Mouse (Mus musculus): ENCODE results near the gene Dock9. TPM values are rescaled to one million over a fixed set of nuclear protein-coding genes. Genes with fewer than 3 reads are reported as not detected.

The Dock9 gene
- polyA plus RNA-seq, 1 experiment from 2014 or later = 6.4 TPM

DNA sequence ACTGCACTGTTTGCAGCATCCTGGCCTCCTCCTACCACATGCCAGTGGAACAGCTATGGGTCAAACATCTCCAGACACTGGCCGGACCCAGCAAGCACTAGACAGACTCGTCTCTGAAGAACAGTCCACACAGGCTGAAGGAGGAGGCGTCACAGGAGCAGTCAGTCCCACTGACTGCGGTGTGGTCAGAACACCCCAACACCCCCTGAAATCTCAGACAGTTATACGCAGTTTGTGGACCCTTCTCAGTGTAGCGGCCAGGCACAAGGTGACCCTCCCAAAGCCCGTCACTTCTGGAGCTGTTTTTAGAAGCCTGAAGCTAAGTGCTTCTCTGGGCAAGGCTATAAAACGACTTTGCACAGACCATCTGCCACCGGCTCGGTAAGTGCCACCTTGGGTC lies 143.9 kb downstream of the Dock9 start:
- 79% methylated on average over 10 of the region's 10 CpGs for WGBS
- TF ChIP-seq EP300 (optimal IDR thresholded peaks at IDR 0.05) (no peak), CTCF (IDR thresholded peaks at IDR 0.05; ENCODE audit: low read depth) (no peak)
- H3K36me3 ChIP-seq (ENCODE audit: control insufficient read depth, insufficient read depth, low read length) = peaks cover 14% of the 10 kb centered on the region

DNA sequence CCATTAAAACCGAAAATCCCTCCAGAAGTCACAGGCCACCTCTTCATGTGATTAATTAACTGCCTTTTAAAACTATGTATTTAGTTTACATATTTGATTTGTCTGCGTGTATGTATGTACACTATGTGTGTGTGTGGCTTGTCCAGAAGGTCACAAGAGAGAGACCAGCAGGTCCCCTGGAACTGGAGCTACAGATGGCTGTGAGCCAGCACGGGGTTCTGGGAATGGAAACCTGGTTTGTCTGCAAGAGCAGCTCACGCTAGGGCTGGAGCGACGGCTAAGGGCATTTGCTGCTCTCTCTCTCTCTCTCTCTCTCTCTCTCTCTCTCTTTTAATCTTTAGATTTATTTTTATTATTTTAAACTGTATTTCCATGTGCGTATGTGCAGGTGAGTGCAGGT lies 144.4 kb downstream of the Dock9 start:
- Histone ChIP-seq H3K36me3 (ENCODE audit: control insufficient read depth, insufficient read depth, low read length) (peaks cover 14% of the 10 kb centered on the region), H3K9ac (ENCODE audit: low read length) (no peak overlapping the region), H3K9me3 (ENCODE audit: control insufficient read depth, low read length) (no peaks in the 10 kb centered on the region), H3K27me3 (ENCODE audit: control insufficient read depth, insufficient read depth, low read length) (no peaks in the 10 kb centered on the region), H3K4me1 (replicated peaks; ENCODE audit: control insufficient read depth, insufficient read depth) (no peaks in the 10 kb centered on the region), H3K4me3 (ENCODE audit: low read depth, low read length) (no peak overlapping the region), H3K27ac (replicated peaks) (no peak overlapping the region), H3K4me2 (replicated peaks; ENCODE audit: low read depth) (no peak overlapping the region)
- DNase-seq (ENCODE audit: low spot score) = no peak
- 60% methylated on average over 7 of the region's 7 CpGs for WGBS
- ATAC-seq (ENCODE audit: low FRiP score, low TSS enrichment) = no peak
- TF ChIP-seq CTCF (IDR thresholded peaks at IDR 0.05; ENCODE audit: low read depth) (no peak), EP300 (optimal IDR thresholded peaks at IDR 0.05) (no peak)

More for the DNA sequence above, 143.9 kb downstream of the Dock9 start:
- H3K9me3 ChIP-seq (ENCODE audit: control insufficient read depth, low read length) = no peaks in the 10 kb centered on the region
- no peak for DNase-seq (ENCODE audit: low spot score)
- H3K4me1 ChIP-seq (replicated peaks; ENCODE audit: control insufficient read depth, insufficient read depth) = no peaks in the 10 kb centered on the region
- no peak overlapping the region for H3K4me2 ChIP-seq (replicated peaks; ENCODE audit: low read depth)
- no peaks in the 10 kb centered on the region for H3K27me3 ChIP-seq (ENCODE audit: control insufficient read depth, insufficient read depth, low read length)
- ATAC-seq (ENCODE audit: low FRiP score, low TSS enrichment) = no peak
- H3K9ac ChIP-seq (ENCODE audit: low read length) = no peak overlapping the region
- no peak overlapping the region for H3K4me3 ChIP-seq (ENCODE audit: low read depth, low read length)
- no peak overlapping the region for H3K27ac ChIP-seq (replicated peaks)

DNA sequence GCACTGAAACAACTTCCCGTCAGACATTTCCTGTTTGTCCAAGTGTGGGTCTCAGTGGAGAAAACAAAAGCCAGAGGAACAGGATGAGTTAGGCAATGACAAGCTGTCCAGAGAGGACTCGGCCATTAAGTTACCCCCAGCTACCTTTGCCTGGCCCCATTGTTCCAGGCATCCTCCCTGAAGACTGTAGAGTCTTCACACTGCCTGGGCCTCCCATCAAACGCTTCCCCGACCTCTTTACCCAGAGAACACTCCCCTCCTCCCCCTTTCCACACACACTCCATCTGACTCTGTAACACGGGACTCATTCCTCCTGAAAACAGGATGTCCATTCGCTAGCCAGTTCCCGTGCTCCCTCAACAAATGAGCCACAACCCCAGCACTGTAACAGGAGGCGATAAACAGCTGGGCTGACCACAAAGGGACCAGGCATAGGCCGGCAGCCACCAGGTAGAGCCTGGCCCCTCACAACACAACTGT lies 149.0 kb downstream of the Dock9 start:
- DNase-seq (ENCODE audit: low spot score) = no peak

DNA sequence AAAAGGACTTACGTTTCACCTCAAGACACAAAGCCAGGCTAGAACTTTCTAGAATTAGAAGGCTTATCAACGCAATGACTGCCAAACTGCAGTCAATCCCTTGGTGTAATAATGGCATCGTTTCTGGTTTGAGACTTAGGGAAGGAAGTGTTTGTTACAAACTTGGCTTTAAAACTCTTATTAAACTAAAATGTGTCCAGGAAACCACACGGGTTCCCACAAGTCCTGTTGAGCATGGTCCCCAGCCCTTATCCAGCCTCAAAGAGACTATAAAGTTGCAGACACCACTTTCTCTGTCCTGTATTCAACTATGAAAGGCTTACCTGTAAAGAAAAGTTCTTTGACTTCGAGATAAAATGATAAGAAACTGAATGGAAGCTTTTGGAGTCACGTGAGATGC lies 149.9 kb downstream of the Dock9 start:
- H3K4me3 ChIP-seq (ENCODE audit: low read depth, low read length) = no peak overlapping the region
- no peak overlapping the region for H3K9ac ChIP-seq (ENCODE audit: low read length)
- no peak overlapping the region; the same call in 1 of the 2 replicates for H3K27ac ChIP-seq (replicated peaks)
- no peaks in the 10 kb centered on the region for H3K9me3 ChIP-seq (ENCODE audit: control insufficient read depth, low read length)
- H3K27me3 ChIP-seq (ENCODE audit: control insufficient read depth, insufficient read depth, low read length) = no peaks in the 10 kb centered on the region
- H3K4me2 ChIP-seq (replicated peaks; ENCODE audit: low read depth) = no peak overlapping the region
- DNase-seq (ENCODE audit: low spot score) (no peak), ATAC-seq (ENCODE audit: low FRiP score, low TSS enrichment) (no peak)
- TF ChIP-seq CTCF (IDR thresholded peaks at IDR 0.05; ENCODE audit: low read depth) = no peak
- no peak for TF ChIP-seq EP300 (optimal IDR thresholded peaks at IDR 0.05)
- 58% methylated on average over 6 of the region's 6 CpGs for WGBS
- peaks cover 6% of the 10 kb centered on the region; the same call in 1 of the 2 replicates for H3K36me3 ChIP-seq (ENCODE audit: control insufficient read depth, insufficient read depth, low read length)
- no peaks in the 10 kb centered on the region for H3K4me1 ChIP-seq (replicated peaks; ENCODE audit: control insufficient read depth, insufficient read depth)

More for the DNA sequence above, 149.0 kb downstream of the Dock9 start:
- no peak overlapping the region for H3K9ac ChIP-seq (ENCODE audit: low read length)
- no peak overlapping the region for H3K4me2 ChIP-seq (replicated peaks; ENCODE audit: low read depth)
- H3K27me3 ChIP-seq (ENCODE audit: control insufficient read depth, insufficient read depth, low read length) = no peaks in the 10 kb centered on the region
- peaks cover 6% of the 10 kb centered on the region; the same call in 1 of the 2 replicates for H3K36me3 ChIP-seq (ENCODE audit: control insufficient read depth, insufficient read depth, low read length)
- ATAC-seq (ENCODE audit: low FRiP score, low TSS enrichment) = peak; percentile 68
- H3K4me1 ChIP-seq (replicated peaks; ENCODE audit: control insufficient read depth, insufficient read depth) = no peaks in the 10 kb centered on the region
- peak overlapping the region; percentile 61 for H3K27ac ChIP-seq (replicated peaks)
- 48% methylated on average over 9 of the region's 9 CpGs for WGBS
- no peaks in the 10 kb centered on the region for H3K9me3 ChIP-seq (ENCODE audit: control insufficient read depth, low read length)
- H3K4me3 ChIP-seq (ENCODE audit: low read depth, low read length) = no peak overlapping the region
- TF ChIP-seq CTCF (IDR thresholded peaks at IDR 0.05; ENCODE audit: low read depth) = no peak
- TF ChIP-seq EP300 (optimal IDR thresholded peaks at IDR 0.05) = no peak

DNA sequence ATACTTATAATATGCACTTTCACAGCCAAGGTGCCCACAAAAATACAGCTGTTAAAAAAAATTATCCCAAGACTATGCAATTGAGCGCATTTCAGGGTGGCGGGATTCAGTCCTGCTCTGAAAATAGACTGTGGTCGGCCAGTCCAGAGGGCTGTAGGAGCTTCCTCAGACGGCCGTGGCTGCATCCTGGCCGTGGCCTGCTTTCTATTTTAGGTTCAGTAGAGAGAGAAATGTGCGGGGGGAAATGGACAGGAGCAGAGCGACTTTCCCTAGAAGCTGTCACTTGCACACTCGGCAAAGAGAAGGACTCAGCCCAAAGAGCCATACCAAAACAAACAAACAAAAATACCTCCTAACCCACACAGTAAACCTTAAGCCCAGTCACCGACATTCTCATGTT lies 151.0 kb downstream of the Dock9 start:
- Histone ChIP-seq H3K9ac (ENCODE audit: low read length) (no peak overlapping the region), H3K27me3 (ENCODE audit: control insufficient read depth, insufficient read depth, low read length) (no peaks in the 10 kb centered on the region), H3K27ac (replicated peaks) (no peak overlapping the region), H3K4me3 (ENCODE audit: low read depth, low read length) (no peak overlapping the region), H3K4me2 (replicated peaks; ENCODE audit: low read depth) (no peak overlapping the region), H3K4me1 (replicated peaks; ENCODE audit: control insufficient read depth, insufficient read depth) (no peaks in the 10 kb centered on the region), H3K36me3 (ENCODE audit: control insufficient read depth, insufficient read depth, low read length) (peaks cover 4% of the 10 kb centered on the region; the same call in 1 of the 2 replicates), H3K9me3 (ENCODE audit: control insufficient read depth, low read length) (no peaks in the 10 kb centered on the region)
- whole genome bisulfite sequencing = 67% methylated on average over 10 of the region's 10 CpGs
- ATAC-seq (ENCODE audit: low FRiP score, low TSS enrichment) (no peak), DNase-seq (ENCODE audit: low spot score) (no peak)
- TF ChIP-seq EP300 (optimal IDR thresholded peaks at IDR 0.05) (no peak), CTCF (IDR thresholded peaks at IDR 0.05; ENCODE audit: low read depth) (no peak)

DNA sequence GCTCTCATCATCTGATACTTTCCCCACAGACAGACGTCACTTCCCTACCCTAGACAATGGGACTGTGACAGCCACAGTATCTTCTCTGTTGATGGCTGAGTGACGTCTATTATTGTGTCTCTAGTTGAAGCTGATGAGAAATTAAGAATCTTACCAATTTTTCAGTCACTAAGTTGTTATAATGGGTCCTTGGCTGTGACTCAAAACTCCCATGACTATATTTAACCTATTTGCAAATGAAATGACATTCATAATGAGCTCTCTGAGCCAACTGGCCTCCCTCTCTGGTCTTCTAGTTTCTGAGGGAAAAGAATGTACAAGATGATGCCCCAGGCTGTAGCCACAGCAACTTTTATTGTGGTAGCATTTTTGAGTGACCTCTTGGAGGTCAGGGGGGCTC lies 153.3 kb downstream of the Dock9 start:
- 86% methylated on average over 2 of the region's 2 CpGs for WGBS
- no peak for ATAC-seq (ENCODE audit: low FRiP score, low TSS enrichment)
- Histone ChIP-seq H3K27me3 (ENCODE audit: control insufficient read depth, insufficient read depth, low read length) (no peaks in the 10 kb centered on the region), H3K9me3 (ENCODE audit: control insufficient read depth, low read length) (no peaks in the 10 kb centered on the region), H3K9ac (ENCODE audit: low read length) (no peak overlapping the region), H3K4me3 (ENCODE audit: low read depth, low read length) (no peak overlapping the region), H3K4me2 (replicated peaks; ENCODE audit: low read depth) (no peak overlapping the region), H3K36me3 (ENCODE audit: control insufficient read depth, insufficient read depth, low read length) (peaks cover 2% of the 10 kb centered on the region; the same call in 1 of the 2 replicates), H3K27ac (replicated peaks) (no peak overlapping the region), H3K4me1 (replicated peaks; ENCODE audit: control insufficient read depth, insufficient read depth) (no peaks in the 10 kb centered on the region)
- DNase-seq (ENCODE audit: low spot score) = no peak
- TF ChIP-seq EP300 (optimal IDR thresholded peaks at IDR 0.05) (no peak), CTCF (IDR thresholded peaks at IDR 0.05; ENCODE audit: low read depth) (no peak)

Measured in stomach, postnatal 0 days (tissue).